In the genomic region with DNA sequence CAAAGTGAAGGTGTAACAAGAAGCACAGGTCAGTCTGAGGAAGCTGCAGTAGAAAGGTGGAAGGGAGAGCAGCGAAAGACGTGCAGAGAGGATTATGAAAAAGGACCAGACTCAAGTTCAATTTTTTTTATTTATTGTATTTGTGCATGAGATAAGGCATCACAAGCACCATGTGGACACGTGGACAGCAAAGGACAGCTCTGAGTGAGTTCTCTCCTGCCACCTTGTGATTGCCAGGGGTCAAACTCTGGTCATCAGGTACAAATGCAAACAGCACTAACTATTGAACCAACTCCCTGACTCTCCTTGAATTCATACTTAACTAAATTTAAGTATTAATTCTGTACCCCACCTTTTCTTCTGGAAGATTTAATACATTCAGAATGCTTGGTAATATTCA, we compare ENCODE assay signal across 33 mouse cellular contexts.
"Had no signal": no experiment of that assay in that cellular context is flagged by ENCODE, and none has a peak within 500 bp of the region (broad histone marks: within the 10 kb centered on the region; RNA-seq: fewer than 3 reads in every experiment).

No protein-coding gene starts in this region.

- ATAC-seq: hindbrain, embryonic 16.5 days; hindbrain, postnatal 0 days; inflammation-experienced regulatory T-cells, adult 6 months had no signal

- H3K9ac ChIP-seq: heart, embryonic 12.5 days; heart, embryonic 13.5 days; heart, embryonic 15.5 days; hindbrain, embryonic 13.5 days; hindbrain, embryonic 14.5 days; hindbrain, embryonic 15.5 days; kidney, embryonic 15.5 days had no signal

- H3K9me3 ChIP-seq: heart, embryonic 10.5 days; heart, embryonic 12.5 days; heart, embryonic 13.5 days; heart, embryonic 15.5 days; hindbrain, embryonic 10.5 days; hindbrain, embryonic 13.5 days; hindbrain, embryonic 15.5 days; kidney, embryonic 15.5 days had no signal

- H3K4me2 ChIP-seq: heart, embryonic 11.5 days; heart, embryonic 12.5 days; heart, embryonic 13.5 days; heart, embryonic 15.5 days; hindbrain, embryonic 13.5 days; hindbrain, embryonic 14.5 days; hindbrain, embryonic 15.5 days; kidney, embryonic 15.5 days had no signal

- H3K4me1 ChIP-seq: heart, embryonic 10.5 days; heart, embryonic 12.5 days; heart, embryonic 13.5 days; heart, embryonic 15.5 days; hindbrain, embryonic 10.5 days; hindbrain, embryonic 13.5 days; hindbrain, embryonic 15.5 days had no signal

- H3K27ac ChIP-seq: heart, adult 2 months; heart, embryonic 10.5 days; heart, embryonic 13.5 days; heart, embryonic 15.5 days; hindbrain, embryonic 10.5 days; hindbrain, embryonic 13.5 days; hindbrain, embryonic 14.5 days; hindbrain, embryonic 15.5 days; hindbrain, postnatal 0 days; kidney, embryonic 15.5 days; kidney, postnatal 0 days; layer of hippocampus, adult 2 months; left cerebral cortex, adult 2 months had no signal

- H3K36me3 ChIP-seq: heart, embryonic 10.5 days; heart, embryonic 12.5 days; heart, embryonic 13.5 days; heart, embryonic 15.5 days; hindbrain, embryonic 10.5 days; hindbrain, embryonic 13.5 days; hindbrain, embryonic 15.5 days; kidney, embryonic 15.5 days had no signal

- H3K27me3 ChIP-seq: heart, embryonic 12.5 days; heart, embryonic 13.5 days; heart, embryonic 15.5 days; hindbrain, embryonic 13.5 days; hindbrain, embryonic 15.5 days; kidney, embryonic 15.5 days had no signal

- H3K4me3 ChIP-seq: heart, adult 2 months; heart, embryonic 10.5 days; heart, embryonic 12.5 days; heart, embryonic 13.5 days; heart, embryonic 15.5 days; hindbrain, embryonic 10.5 days; hindbrain, embryonic 13.5 days; hindbrain, embryonic 15.5 days; kidney, embryonic 15.5 days; layer of hippocampus, adult 2 months; left cerebral cortex, adult 2 months had no signal

- DNase-seq: heart, adult 2 months; heart, postnatal 10 days; heart, postnatal 14 days; heart, postnatal 36 days; heart, postnatal 4 days; kidney, adult 11 months; kidney, adult 18-20 months; kidney, adult 2 months; kidney, adult 8-10 months; kidney, adult 9 months; kidney, postnatal 10 days; kidney, postnatal 14 days; kidney, postnatal 25 days; kidney, postnatal 36 days; kidney, postnatal 4 days; layer of hippocampus, adult 9-11 months; layer of hippocampus, postnatal 36 days had no signal
